Mouse (Mus musculus): Measurements from ENCODE around the gene Mto1. TPM values are rescaled to one million over a fixed set of nuclear protein-coding genes. Genes with fewer than 3 reads are reported as not detected.

Mto1 gene
- polyA plus RNA-seq, 1 experiment from 2014 or later: 24.3 TPM

DNA sequence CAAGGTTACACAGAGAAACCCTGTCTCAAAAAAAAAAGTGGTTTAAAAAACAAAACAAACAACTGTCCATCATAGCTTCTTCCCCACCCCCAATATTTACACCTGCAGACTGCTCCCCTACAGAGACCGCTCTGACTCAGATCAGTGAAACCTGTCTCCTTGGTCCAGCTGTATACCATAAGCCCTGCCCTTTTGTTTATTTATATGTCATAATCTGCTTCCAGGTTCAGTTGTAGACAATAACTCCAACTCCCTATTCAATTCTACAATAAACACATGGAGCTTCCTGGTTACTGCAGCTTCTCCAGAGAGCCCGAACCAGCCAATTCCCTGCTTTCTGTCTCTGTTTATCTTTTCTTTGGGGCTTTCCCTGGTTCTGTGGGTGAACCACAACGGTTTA lies 43.2 kb downstream of the Mto1 start:
- H3K9me3 ChIP-seq: no peaks in the 10 kb centered on the region
- H3K4me1 ChIP-seq: 0 out of 2 replicates have a peak, but pooled peaks cover 5% of the 10 kb centered on the region
- no peak overlapping the region for H3K9ac ChIP-seq
- H3K36me3 ChIP-seq: no peaks in the 10 kb centered on the region
- no peaks in the 10 kb centered on the region for H3K27me3 ChIP-seq
- ATAC-seq (ENCODE audit: borderline replicate concordance, extremely low read depth, low FRiP score, low TSS enrichment): no peak
- no peak overlapping the region for H3K27ac ChIP-seq
- 50% methylated on average over 3 of the region's 3 CpGs for WGBS
- no peak overlapping the region for H3K4me2 ChIP-seq
- no peak overlapping the region for H3K4me3 ChIP-seq

DNA sequence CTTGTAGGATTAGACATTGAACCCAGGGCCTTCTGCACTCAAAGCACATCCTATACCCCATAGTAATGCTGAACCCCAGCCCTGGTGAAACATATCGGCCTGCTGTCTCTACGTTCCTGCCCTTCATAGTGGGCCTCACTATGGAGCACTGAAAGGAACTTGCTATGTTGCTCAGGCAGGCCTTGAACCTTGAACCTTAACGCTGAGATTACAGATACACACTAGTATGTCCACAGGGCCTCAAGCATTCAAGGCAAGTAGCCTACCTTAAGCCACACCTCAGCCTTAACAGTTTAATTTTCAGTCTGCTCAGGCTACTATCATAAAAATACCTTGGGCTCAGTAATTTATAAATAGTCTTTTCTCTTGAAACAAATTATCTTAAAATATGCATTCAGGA lies 44.2 kb downstream of the Mto1 start:
- Histone ChIP-seq H3K9me3 (no peaks in the 10 kb centered on the region), H3K27me3 (no peaks in the 10 kb centered on the region), H3K4me1 (0 out of 2 replicates have a peak, but pooled peaks cover 5% of the 10 kb centered on the region), H3K27ac (no peak overlapping the region), H3K4me2 (no peak overlapping the region), H3K9ac (no peak overlapping the region), H3K4me3 (no peak overlapping the region), H3K36me3 (no peaks in the 10 kb centered on the region)
- no peak for ATAC-seq (ENCODE audit: borderline replicate concordance, extremely low read depth, low FRiP score, low TSS enrichment)
- 90% methylated on average over 3 of the region's 3 CpGs for WGBS

DNA sequence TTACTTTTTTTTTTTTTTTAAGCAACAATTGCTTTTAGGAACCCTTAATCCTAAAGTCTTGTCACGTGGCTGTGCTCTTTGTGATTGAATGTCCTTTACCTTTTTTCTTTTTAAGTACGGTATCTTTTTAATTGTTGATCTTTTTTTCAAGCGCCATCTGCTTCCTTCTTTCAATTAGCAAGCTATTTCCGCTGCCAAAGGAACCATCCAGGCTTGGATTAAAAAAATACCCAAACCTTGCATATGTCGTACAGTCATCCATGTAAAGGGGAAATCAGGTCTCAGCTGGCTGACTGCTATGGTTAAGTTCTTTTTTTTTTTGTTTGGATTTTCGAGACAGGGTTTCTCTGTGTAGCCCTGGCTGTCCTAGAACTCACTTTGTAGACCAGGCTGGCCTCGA lies 45.2 kb downstream of the Mto1 start:
- Histone ChIP-seq H3K4me3 (no peak overlapping the region), H3K4me2 (no peak overlapping the region), H3K27me3 (no peaks in the 10 kb centered on the region), H3K9ac (no peak overlapping the region), H3K36me3 (no peaks in the 10 kb centered on the region), H3K9me3 (no peaks in the 10 kb centered on the region), H3K4me1 (0 out of 2 replicates have a peak, but pooled peaks cover 5% of the 10 kb centered on the region), H3K27ac (no peak overlapping the region)
- WGBS: 77% methylated on average over 7 of the region's 7 CpGs
- ATAC-seq (ENCODE audit: borderline replicate concordance, extremely low read depth, low FRiP score, low TSS enrichment): no peak

- no peaks in the 10 kb centered on the region for H3K9me3 ChIP-seq
- no peak overlapping the region for H3K4me2 ChIP-seq
- no peak for ATAC-seq (ENCODE audit: borderline replicate concordance, extremely low read depth, low FRiP score, low TSS enrichment)
- H3K9ac ChIP-seq: no peak overlapping the region
- H3K27me3 ChIP-seq: no peaks in the 10 kb centered on the region
- no peak overlapping the region for H3K4me3 ChIP-seq
- H3K4me1 ChIP-seq: peaks cover 12% of the 10 kb centered on the region; the same call in 1 of the 2 replicates
- WGBS: 25% methylated on average over 3 of the region's 3 CpGs
- no peaks in the 10 kb centered on the region for H3K36me3 ChIP-seq
- H3K27ac ChIP-seq: no peak overlapping the region
Observed at GRCm38 (mm10) chr9:78500386-78500785, 52.4 kb downstream of the Mto1 start.

GRCm38 (mm10) chr9:78501284-78501683 lies 53.3 kb downstream of the Mto1 start:
- no peaks in the 10 kb centered on the region for H3K27me3 ChIP-seq
- no peak for ATAC-seq (ENCODE audit: borderline replicate concordance, extremely low read depth, low FRiP score, low TSS enrichment)
- H3K36me3 ChIP-seq: no peaks in the 10 kb centered on the region
- no peak overlapping the region for H3K4me2 ChIP-seq
- 81% methylated on average over 4 of the region's 4 CpGs for WGBS
- H3K4me1 ChIP-seq: peaks cover 12% of the 10 kb centered on the region; the same call in 1 of the 2 replicates
- no peak overlapping the region for H3K4me3 ChIP-seq
- H3K27ac ChIP-seq: no peak overlapping the region
- H3K9ac ChIP-seq: no peak overlapping the region
- no peaks in the 10 kb centered on the region for H3K9me3 ChIP-seq

- ATAC-seq (ENCODE audit: borderline replicate concordance, extremely low read depth, low FRiP score, low TSS enrichment): no peak
- Histone ChIP-seq H3K4me2 (no peak overlapping the region), H3K36me3 (no peaks in the 10 kb centered on the region), H3K4me3 (no peak overlapping the region), H3K9me3 (no peaks in the 10 kb centered on the region), H3K9ac (no peak overlapping the region), H3K27me3 (no peaks in the 10 kb centered on the region), H3K4me1 (peaks cover 12% of the 10 kb centered on the region; the same call in 1 of the 2 replicates), H3K27ac (0 out of 2 replicates have a peak overlapping the region, but pooled peaks have one; percentile 33)
- 20% methylated on average over 6 of the region's 6 CpGs for WGBS
Observed at GRCm38 (mm10) chr9:78503223-78504079, 55.4 kb downstream of the Mto1 start.

DNA sequence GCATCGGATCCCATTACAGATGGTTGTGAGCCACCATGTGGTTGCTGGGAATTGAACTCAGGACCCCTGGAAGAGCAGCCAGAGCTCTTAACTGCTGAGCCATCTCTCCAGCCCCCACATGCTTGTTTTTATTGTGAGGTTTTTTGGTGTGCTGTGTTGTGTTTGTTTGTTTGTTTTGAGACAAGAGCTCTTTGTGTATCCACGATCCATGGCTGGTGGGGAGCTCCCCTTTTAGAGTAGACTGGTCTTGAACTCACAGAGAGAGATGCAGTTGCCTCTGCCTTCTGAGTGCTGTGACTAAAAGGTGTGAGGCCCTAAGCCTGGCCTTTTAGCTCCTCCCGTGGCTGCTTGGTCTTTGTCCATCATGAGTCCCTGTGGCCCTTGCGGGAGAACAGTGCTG lies 56.1 kb downstream of the Mto1 start:
- 68% methylated on average over 4 of the region's 4 CpGs for WGBS
- Histone ChIP-seq H3K9me3 (no peaks in the 10 kb centered on the region), H3K4me2 (no peak overlapping the region), H3K27ac (no peak overlapping the region), H3K36me3 (no peaks in the 10 kb centered on the region), H3K4me1 (peaks cover 12% of the 10 kb centered on the region; the same call in 1 of the 2 replicates), H3K27me3 (no peaks in the 10 kb centered on the region), H3K4me3 (no peak overlapping the region), H3K9ac (no peak overlapping the region)
- no peak for ATAC-seq (ENCODE audit: borderline replicate concordance, extremely low read depth, low FRiP score, low TSS enrichment)

DNA sequence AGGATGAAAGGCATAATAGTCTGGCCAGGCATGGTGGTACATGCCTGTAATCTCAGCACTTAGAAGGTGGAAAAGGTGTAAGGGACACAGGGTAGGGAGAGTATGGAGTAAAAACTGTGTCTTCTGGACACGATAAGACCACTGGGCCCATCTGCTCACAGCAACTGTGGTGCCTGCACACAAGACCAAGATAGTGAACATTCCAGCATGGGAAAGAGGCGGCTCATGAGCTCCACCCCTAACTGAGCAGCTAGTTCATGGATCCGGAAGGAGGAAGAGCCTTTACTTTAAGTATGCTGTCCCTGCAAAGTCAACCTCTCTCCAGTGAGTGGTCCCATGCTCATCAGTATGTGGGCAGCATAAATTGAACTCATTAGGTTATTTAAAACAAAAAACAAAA lies 56.7 kb downstream of the Mto1 start:
- no peak overlapping the region for H3K4me2 ChIP-seq
- H3K9me3 ChIP-seq: no peaks in the 10 kb centered on the region
- H3K27ac ChIP-seq: no peak overlapping the region
- H3K27me3 ChIP-seq: no peaks in the 10 kb centered on the region
- no peak for ATAC-seq (ENCODE audit: borderline replicate concordance, extremely low read depth, low FRiP score, low TSS enrichment)
- 59% methylated on average over 3 of the region's 3 CpGs for WGBS
- no peak overlapping the region for H3K4me3 ChIP-seq
- H3K36me3 ChIP-seq: no peaks in the 10 kb centered on the region
- H3K9ac ChIP-seq: no peak overlapping the region
- H3K4me1 ChIP-seq: peaks cover 12% of the 10 kb centered on the region; the same call in 1 of the 2 replicates

- Histone ChIP-seq H3K9me3 (no peaks in the 10 kb centered on the region), H3K4me3 (no peak overlapping the region), H3K27ac (no peak overlapping the region), H3K36me3 (no peaks in the 10 kb centered on the region), H3K27me3 (no peaks in the 10 kb centered on the region), H3K4me1 (peaks cover 11% of the 10 kb centered on the region; the same call in 1 of the 2 replicates), H3K4me2 (no peak overlapping the region), H3K9ac (no peak overlapping the region)
- no peak for ATAC-seq (ENCODE audit: borderline replicate concordance, extremely low read depth, low FRiP score, low TSS enrichment)
- WGBS: 84% methylated on average over 6 of the region's 6 CpGs
Observed at GRCm38 (mm10) chr9:78505223-78505622, 57.2 kb downstream of the Mto1 start.

DNA sequence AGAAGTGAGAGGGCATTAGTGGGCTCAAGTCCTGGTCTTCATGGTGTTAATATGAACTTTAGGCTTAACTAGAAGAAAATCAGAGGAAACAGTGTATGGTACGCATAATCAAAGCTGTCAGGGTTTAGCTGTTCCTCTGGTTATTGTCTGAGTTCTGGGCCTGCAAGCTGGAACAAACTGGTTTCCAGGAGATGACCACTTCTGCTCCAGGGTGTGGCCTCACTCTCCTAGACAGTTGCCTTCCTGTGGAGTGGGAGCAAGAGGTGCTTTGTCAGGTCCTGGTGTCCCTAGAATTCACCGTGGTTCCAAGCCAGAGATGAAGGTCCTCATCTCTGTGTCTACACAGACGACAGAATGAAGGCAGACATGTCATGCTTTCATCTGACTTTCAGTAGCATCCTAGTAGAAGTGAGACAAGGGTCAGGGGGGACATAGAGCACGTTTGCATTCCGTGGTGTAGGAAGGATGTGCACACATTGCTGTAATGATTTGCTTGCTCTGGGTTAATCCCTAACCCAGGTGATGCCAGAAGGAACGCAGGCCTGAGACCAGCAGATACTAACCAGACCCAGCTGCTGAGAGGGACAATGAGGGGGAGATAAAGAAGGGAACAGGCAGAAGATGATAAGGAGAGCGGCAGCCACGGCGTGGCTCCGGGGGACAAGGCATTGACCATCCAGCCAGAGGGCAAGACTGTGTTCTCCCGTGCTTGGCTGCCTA lies 58.2 kb downstream of the Mto1 start:
- Histone ChIP-seq H3K27me3 (no peaks in the 10 kb centered on the region), H3K4me3 (no peak overlapping the region), H3K4me2 (no peak overlapping the region), H3K36me3 (no peaks in the 10 kb centered on the region), H3K9ac (no peak overlapping the region), H3K9me3 (no peaks in the 10 kb centered on the region), H3K27ac (no peak overlapping the region), H3K4me1 (peaks cover 8% of the 10 kb centered on the region; the same call in 1 of the 2 replicates)
- no peak for ATAC-seq (ENCODE audit: borderline replicate concordance, extremely low read depth, low FRiP score, low TSS enrichment)
- 29% methylated on average over 11 of the region's 11 CpGs for WGBS

DNA sequence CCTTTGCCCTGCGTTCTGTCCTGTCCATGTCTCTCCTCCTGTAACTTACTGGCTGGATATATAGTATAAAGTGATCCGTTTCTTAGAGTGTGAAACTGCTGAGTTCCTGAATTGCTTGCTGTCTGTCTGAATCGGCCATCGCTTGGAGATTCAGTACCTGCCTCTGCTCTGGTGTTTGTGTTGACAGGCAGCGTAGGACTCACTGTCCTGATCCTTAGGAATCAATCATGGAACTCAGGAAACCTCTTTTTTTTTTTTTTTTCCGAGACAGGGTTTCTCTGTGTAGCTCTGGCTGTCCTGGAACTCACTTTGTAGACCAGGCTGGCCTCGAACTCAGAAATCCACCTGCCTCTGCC lies 58.7 kb downstream of the Mto1 start:
- Histone ChIP-seq H3K4me2 (no peak overlapping the region), H3K9ac (no peak overlapping the region), H3K36me3 (no peaks in the 10 kb centered on the region), H3K9me3 (no peaks in the 10 kb centered on the region), H3K4me3 (no peak overlapping the region), H3K27ac (no peak overlapping the region), H3K27me3 (no peaks in the 10 kb centered on the region), H3K4me1 (peaks cover 8% of the 10 kb centered on the region; the same call in 1 of the 2 replicates)
- WGBS: 69% methylated on average over 7 of the region's 7 CpGs
- no peak for ATAC-seq (ENCODE audit: borderline replicate concordance, extremely low read depth, low FRiP score, low TSS enrichment)
